Mouse (Mus musculus) G1E-ER4 (cell line): ENCODE measurements around the gene Grn. TPM values are rescaled to one million over a fixed set of nuclear protein-coding genes. Genes with fewer than 3 reads are reported as not detected.

ENCODE experiments used
- GATA1 ChIP-seq: IDR thresholded peaks from one replicate; pipeline ENCODE4 v1.8.0; 2012; ENCODE audit warnings: low read length, inconsistent platforms
- polyA plus RNA-seq: library from polyadenylated mRNA; stranded (reverse); fragments of >175 nt; gene quantifications from 2 replicates; pipeline ENCODE4 v1.2.3, GENCODE M21; 2012

Grn gene
- polyA plus RNA-seq, 1 experiment: 13.2 TPM

DNA sequence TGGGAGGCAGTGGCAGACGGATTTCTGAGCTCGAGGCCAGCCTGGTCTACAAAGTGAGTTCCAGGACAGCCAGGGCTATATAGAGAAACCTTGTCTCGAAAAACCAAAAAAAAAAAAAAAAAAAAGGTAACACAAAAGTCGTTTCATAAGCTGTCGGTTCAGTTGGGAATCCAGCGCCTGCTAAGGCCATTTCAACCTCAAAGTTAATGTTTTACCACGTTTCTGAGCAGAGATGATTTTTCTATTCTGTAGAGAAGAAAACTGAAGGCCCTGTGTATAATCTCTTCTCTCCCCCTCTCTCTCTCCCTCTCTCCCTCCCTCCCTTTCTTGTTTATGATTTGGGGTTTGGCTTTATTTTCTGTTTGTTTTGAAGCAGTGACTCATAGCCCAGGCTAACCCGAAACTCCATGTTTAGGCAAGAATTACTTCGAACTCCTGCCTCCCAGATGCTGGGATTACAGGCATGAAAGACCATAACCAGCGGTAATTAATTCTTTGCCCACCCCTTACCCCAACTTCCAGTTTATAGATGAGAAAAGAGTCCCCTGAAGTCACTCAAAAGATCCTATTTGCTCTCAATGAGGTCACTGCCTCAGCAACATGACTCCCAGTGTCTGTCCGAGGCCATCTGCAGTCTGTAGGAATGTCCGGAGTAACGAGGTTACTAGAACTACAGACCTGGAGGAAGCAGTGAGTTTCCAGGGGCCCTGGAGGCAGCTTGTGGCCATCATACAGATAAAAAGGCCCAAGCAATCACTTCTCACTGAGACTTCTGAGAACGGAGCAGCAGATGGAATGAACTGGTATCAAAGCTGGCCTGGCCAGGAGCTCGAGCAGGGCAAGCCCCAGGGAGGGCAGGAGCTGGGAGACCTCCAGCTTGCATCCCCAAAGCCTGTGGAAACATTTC lies 21.0 kb upstream of the Grn start:
- TF ChIP-seq GATA1: no peak

DNA sequence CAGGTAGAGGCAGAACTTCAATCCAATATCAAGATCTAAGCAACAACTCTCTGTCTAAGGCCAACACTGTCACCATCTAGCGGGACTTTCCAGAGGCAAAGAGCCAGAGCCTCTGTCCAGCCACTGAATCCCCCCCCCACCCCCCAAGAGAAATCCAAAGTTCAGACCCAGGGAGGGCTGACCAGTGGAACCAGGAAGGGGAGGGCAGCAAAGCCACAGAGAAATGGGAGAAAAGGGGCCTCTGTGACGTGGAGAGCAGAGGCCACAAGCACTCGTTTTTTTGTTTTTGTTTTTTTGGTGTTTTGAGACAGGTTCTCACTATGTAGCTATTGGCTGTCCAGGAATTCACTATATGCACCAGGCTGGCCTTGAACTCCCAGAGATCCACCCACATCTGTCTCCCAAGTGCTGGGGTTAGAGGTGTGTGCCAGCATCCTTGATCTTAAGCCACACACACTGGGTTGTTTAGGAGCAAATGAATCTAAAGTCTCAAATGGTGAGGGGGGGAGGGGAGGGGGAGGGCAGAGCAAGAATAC lies 20.3 kb upstream of the Grn start:
- no peak for TF ChIP-seq GATA1

DNA sequence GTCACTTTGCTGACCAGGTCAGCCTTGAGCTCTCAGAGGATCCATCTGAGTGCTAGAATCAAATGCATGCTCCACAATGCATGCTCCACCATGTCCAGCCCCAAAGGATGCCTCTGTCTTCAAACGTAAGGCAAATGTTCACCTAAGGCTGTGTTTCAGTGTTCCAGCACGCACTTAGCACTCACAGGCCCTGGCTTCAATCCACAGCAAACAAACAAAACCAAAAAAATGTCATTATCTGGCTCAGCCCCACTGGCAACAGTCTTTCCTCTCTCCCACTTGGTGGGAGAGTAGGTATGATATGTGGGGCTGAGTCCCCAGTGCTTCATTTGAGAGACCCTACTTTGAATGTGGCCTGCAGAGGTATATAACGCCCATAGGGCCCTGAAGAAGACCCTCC lies 19.1 kb upstream of the Grn start:
- TF ChIP-seq GATA1: no peak

DNA sequence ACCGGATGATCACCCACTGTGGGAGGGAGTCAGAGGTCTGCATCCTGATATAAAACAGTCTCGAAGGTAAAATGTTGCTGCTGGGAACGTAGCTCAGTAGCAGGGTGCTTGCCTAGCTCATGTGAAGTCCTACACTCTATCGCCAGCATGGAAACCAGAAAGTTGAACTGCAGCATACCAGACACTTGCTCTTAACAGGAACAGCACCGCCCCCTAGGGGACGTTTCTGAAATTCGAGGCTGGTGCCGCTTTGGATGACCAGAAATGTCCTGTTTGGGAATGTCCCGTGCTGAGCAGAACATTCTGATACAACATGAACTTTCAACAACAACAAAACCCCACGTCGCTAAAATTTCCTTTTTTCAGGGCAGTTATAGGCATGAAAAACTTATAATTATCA lies 18.4 kb upstream of the Grn start:
- TF ChIP-seq GATA1: no peak

DNA sequence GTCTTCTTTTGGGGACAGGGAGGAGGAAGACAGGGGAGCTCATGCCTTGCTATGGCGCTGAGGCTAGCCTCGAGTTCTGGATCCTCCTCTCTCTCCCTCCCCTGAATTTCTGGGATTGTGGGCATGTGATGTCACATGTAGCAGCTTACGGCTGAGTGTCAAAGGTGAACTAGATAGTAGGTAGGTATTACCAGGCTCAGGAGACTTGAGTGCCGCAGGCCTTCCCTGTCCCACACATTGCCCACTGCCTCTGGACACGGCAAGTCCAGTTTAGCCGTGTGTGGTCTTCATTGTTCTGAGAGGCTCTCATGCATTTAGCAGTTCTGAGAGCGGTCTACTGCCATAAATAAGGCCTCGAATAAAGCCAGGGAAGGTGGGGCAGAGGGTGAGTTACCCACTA lies 17.1 kb upstream of the Grn start:
- TF ChIP-seq GATA1: no peak

DNA sequence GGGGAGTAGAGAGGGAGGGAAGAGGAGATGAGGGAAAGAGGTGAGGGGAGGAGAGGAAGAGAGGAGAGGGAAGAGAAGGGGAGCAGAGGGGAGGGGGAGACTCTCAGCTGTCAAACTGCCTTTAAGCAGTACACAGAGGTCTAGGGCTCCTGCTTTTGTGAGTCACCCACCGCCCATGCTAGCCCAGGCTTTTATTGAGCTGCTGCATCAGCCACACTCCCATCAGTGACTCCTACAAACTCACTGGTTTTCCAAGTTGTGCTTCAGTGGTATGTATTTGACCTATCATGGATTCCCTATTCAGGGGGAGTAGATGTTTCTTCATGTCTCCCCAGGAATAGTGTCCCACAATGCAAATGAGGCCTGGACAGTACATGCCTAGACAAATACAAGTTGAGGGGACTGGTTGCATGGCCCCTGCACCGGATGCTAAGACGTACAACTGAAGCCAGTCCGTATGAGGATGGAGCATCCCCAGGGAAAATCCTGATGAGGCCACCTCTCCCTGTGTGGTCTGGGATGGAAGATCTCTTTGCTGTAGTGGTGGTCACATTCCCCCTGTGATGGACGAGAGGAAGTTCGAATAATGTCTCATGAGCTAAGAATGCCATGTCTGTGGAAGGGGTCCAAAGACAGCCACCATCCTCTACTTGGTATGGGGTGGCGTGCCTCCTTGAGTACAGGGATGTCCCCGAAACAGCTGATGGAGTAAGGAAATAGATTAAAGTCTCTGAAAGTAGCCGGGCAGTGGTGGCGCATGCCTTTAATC lies 14.9 kb upstream of the Grn start:
- TF ChIP-seq GATA1: no peak

DNA sequence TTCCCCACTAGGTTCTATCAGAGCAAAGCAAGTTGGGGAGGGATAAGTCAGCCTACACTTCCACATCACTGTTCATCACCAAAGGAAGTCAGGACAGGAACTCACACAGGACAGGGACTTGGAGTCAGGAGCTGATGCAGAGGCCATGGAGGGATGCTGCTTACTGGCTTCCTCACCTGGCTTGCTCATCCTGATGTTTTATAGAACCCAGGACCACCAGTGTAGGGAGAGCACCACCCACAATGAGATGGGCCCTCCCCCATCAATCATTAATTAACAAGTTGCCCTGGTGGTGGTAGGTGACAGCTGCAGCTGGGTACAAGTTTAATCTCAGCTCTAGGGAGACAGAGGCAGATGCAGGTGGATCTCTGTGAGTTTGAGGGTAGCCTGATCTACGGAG lies 13.0 kb upstream of the Grn start:
- no peak for TF ChIP-seq GATA1

DNA sequence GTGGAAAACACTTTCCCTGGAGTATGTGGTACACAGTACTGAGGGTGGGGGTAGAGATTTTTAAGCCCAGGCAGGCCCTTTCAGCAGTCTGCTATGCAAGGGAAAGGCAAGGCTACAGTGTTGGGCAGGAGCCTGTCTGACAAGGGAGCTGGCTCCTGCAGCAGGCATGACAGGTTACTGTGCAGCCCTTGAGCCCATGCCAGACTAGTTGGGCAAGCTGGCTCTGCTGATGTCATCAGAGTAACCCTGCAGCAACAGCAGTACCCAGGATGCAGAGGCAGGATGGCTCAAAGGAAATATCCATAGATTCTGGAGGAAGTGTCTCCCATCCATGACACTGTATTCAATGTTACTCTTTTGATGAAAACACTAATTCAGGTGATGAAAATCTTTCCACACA lies 11.2 kb upstream of the Grn start:
- no peak for TF ChIP-seq GATA1

DNA sequence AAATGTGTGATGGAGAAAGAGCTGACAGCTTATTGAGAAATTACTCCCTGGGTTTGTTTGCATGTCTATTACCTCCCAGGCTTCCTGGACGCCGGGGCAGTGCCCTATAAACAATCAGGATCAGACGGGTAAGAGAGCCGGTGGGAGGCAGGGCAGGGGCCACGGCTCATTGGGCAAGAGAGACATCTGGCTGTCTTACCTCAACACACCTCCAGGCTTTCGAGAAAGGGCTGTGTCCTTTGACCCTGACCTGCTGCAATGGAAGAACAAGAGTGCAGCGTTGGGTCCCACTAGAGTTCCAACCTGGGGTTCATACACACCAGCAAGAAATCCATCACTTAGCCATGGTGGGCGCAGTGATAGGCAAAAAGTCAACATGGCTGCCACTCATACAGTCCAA lies 8.6 kb upstream of the Grn start:
- TF ChIP-seq GATA1: no peak

DNA sequence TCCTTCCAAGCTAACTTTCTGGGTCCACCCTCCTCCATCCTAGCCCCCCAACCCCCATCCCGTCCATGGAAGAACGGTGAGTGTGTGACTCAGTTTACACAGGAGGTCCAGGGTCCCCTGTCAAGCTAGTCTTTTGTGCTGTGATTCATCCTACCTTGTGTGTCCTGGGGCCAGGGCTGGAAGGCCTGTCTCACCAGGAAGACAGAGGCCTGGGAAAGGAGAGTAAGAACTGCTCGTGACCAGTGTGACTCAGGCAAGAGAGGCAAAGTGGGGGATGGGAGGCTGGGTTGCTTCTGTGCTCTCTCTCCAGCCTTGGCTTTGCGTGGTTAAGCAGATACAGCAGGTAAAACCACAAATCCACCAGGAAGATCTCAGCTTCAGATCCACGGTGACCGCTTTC lies 5.4 kb upstream of the Grn start:
- TF ChIP-seq GATA1: no peak

DNA sequence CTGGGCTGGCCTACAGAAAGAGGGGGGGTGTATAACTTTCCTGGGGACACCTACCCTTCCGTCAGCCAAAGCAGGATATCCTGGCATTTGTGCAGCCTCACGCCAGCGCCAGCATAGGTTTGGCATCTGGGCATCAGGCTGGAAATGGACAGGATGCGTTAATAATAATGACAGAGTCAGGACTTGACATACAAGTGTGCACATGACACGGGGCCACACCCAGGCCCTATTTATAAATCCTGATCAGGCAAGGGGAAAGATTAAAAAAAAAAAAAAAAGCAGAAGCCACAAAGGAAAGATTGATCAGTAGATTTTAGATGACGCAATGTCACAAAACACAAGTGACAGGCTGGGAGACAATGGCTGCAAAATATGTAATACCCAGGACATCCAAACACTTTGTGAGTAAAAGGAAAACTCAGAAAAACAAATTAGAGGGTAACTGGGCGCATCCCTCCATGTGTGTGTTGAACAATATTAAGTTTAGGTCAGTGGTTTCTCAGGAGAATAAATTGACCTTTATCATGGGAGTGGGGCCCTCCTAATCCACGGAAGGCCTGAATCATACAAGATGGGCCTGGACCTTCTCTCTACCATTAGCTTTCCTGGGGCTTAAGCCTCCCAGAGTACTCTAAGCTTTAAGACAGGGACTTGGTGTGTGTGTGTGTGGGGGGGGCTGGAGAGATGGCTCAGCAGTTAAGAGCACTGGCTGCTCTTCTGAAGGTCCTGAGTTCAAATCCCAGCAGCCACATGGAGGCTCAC lies 4.4 kb upstream of the Grn start:
- no peak for TF ChIP-seq GATA1

DNA sequence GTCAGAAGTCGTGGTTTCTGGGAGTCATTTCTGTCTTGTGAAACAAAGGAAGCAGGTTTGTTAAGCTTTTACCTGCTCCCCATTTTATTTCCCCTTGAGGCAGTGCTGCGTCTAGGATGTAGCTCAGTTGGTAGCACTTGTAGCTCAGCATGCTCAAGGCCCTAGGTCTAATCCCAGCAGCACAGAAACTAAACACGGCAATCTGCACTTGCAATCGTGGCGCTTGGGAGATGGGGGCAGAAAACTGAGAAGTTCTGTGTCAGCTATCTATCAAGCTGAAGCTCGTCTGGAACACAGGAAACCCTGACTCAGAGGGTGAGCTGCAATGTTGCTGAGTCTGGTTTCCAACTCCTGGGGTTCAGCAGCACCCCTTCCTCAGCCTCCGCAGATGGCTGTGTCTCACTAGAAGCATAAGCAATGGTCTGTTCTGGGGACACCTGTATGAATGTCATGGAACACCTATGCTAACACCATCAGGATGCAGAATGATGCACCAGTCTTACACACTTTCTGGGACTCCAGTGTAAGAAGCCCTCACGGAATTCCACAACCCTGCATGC lies 1.1 kb upstream of the Grn start:
- TF ChIP-seq GATA1: no peak

DNA sequence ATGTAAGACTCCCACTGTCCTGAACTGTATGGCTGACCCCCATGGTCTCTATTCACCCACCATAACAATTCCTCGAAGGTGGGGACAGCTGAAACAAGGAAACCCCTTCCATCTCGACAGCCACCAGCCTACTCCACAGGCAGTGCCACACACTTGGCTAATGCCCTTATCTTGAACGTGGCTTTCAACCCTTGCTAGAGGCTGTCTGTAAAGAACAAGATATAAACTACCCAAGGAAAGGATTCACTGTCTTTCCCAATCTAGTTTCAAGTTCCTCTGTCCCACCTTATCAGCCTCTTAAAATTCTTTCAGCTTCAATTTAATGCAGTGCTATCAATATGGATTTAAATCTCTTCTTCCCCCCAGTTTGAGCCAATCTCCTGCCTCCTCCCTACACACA lies 564 bp upstream of the Grn start:
- no peak for TF ChIP-seq GATA1

DNA sequence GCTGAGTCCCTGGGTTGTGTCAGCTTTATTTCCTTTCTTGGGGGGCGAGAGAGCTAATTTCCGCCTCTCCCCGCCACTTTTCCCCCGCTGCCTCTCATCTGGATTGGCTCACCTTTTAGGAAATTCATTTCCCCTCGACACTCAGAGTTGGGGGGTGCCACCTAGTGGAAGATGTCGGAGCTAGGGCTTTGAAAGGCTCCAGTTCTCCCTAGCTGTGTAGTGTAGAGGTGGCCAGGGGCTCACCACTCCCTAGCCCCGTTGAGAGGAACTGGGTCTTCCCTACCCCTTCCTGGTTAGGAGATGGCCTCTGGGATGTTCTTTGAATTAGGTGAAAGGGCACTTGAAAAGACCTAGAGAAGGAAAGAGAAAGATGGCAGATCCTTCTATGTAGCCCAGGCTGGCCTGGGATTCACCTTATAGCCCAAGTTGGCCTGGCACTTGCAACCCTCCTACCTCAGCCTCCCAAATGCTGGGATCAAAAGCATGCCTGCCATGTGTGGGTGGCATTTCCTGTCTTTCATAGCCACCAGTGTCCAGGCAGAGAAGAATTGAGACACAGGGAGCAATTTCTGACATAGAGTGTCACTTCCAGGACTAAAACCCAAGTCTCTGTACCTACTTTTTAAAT lies 1.0 kb downstream of the Grn start:
- TF ChIP-seq GATA1: no peak

DNA sequence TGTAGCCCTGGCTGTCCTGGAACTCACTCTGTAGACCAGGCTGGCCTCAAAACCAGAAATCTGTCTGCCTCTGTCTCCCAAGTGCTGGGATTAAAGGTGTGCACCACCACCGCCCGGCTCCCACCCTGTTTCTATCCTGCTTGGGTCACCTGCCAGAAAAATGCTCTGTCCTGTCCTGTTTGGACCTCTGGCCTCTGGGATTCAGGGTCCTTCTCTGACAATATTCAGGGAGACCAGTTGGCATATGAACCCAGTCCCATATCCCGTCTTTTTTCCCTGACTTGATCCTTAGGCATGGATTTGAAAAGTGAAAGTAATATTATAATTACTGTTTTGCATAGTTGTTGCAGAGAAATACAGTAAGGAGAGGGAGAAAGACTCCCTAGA lies 1.6 kb downstream of the Grn start:
- TF ChIP-seq GATA1: no peak
